Mouse (Mus musculus) embryonic facial prominence, embryonic 15.5 days (tissue): ENCODE data around the gene Dguok. TPM values are rescaled to one million over a fixed set of nuclear protein-coding genes. Genes with fewer than 3 reads are reported as not detected.

Source experiments
- polyA plus RNA-seq: library from polyadenylated mRNA; unstranded; fragments of >200 nt; fragmentation: Nextera tagmentation; extraction: Ambion mirVana; gene quantifications from 2 replicates; pipeline ENCODE4 v1.2.1, GENCODE M21; 2015

Gene Dguok
- polyA plus RNA-seq, 1 experiment from 2014 or later = 90.4 TPM

Other genes with a start within 250 kb of the Dguok start
- gene Mthfd2, start 181.1 kb downstream of the Dguok start, polyA plus RNA-seq = 27.2 and 30.5 TPM in 2 replicates
- gene Mob1a, start 181.0 kb downstream of the Dguok start, polyA plus RNA-seq = 64.1 and 65.9 TPM in 2 replicates
- 105 and 113 TPM in 2 replicates for gene Bola3, start 157.8 kb downstream of the Dguok start, polyA plus RNA-seq
- 63.1 and 66.1 TPM in 2 replicates for gene Tet3, start 47.9 kb downstream of the Dguok start, polyA plus RNA-seq
- 19.5 and 20.9 TPM in 2 replicates for gene Actg2, start 29.3 kb upstream of the Dguok start, polyA plus RNA-seq
- gene Stambp, start 65.8 kb upstream of the Dguok start, polyA plus RNA-seq = 31.5 and 32.5 TPM in 2 replicates
- gene Clec4f, start 149.2 kb upstream of the Dguok start, polyA plus RNA-seq = not detected in 2 replicates
- gene Cd207, start 170.9 kb upstream of the Dguok start, polyA plus RNA-seq = not detected in 2 replicates
- gene Vax2, start 204.3 kb upstream of the Dguok start, polyA plus RNA-seq = 0.17 and 0.49 TPM in 2 replicates
- gene Atp6v1b1, start 236.0 kb upstream of the Dguok start, polyA plus RNA-seq = 3.7 and 5.2 TPM in 2 replicates